9 mouse cellular contexts compared by ENCODE assay signal in genomic region chr11:101602491-101602890, GRCm38 (mm10). TPM values are rescaled to one million over a fixed set of nuclear protein-coding genes. Genes with fewer than 3 reads are reported as not detected.
DNase-seq lines count a peak whose midpoint lies in the region; ATAC-seq and TF ChIP-seq lines count a peak whose summit lies in the region.
"Had no signal": no experiment of that assay in that cellular context is flagged by ENCODE, and none has a peak within 500 bp of the region (broad histone marks: within the 10 kb centered on the region; RNA-seq: fewer than 3 reads in every experiment).

No protein-coding gene starts in this region.

- ATAC-seq in midbrain, embryonic 13.5 days: no peak
- ATAC-seq in lung, embryonic 14.5 days (ENCODE audit: insufficient read depth): no peak

- no peaks in the 10 kb centered on the region for H3K36me3 ChIP-seq in midbrain, embryonic 10.5 days
- H3K36me3 ChIP-seq in midbrain, embryonic 13.5 days: no peaks in the 10 kb centered on the region
- no peaks in the 10 kb centered on the region for H3K36me3 ChIP-seq in lung, embryonic 14.5 days (ENCODE audit: insufficient read depth)
- H3K36me3 ChIP-seq: heart, embryonic 13.5 days had no signal

- H3K9me3 ChIP-seq in midbrain, embryonic 10.5 days (replicated peaks): no peaks in the 10 kb centered on the region
- no peaks in the 10 kb centered on the region for H3K9me3 ChIP-seq in midbrain, embryonic 13.5 days
- no peaks in the 10 kb centered on the region for H3K9me3 ChIP-seq in lung, embryonic 14.5 days (ENCODE audit: low read depth, low read length)
- H3K9me3 ChIP-seq: heart, embryonic 13.5 days had no signal

- H3K9ac ChIP-seq in midbrain, embryonic 13.5 days (replicated peaks): no peak overlapping the region
- H3K9ac ChIP-seq in lung, embryonic 14.5 days: no peak overlapping the region
- H3K9ac ChIP-seq: heart, embryonic 13.5 days had no signal

- peaks cover 5% of the 10 kb centered on the region; the same call in 1 of the 2 replicates for H3K4me1 ChIP-seq in midbrain, embryonic 10.5 days
- no peaks in the 10 kb centered on the region; the same call in 1 of the 2 replicates for H3K4me1 ChIP-seq in midbrain, embryonic 13.5 days (replicated peaks)
- H3K4me1 ChIP-seq in lung, embryonic 14.5 days (ENCODE audit: insufficient read depth): no peaks in the 10 kb centered on the region
- H3K4me1 ChIP-seq: heart, embryonic 13.5 days had no signal

- H3K4me2 ChIP-seq in midbrain, embryonic 13.5 days (replicated peaks): no peak overlapping the region
- no peak overlapping the region for H3K4me2 ChIP-seq in lung, embryonic 14.5 days
- H3K4me2 ChIP-seq: heart, embryonic 13.5 days had no signal

- no peak for TF ChIP-seq CTCF in lung, embryonic 14.5 days (IDR thresholded peaks at IDR 0.05; ENCODE audit: low read depth)

- no peak overlapping the region for H3K27ac ChIP-seq in midbrain, embryonic 10.5 days (replicated peaks)
- no peak overlapping the region for H3K27ac ChIP-seq in midbrain, embryonic 13.5 days
- no peak overlapping the region for H3K27ac ChIP-seq in lung, embryonic 14.5 days (ENCODE audit: low read depth)
- H3K27ac ChIP-seq: heart, embryonic 13.5 days had no signal

- peak; percentile 57 for DNase-seq in midbrain, embryonic 10.5 days (ENCODE audit: low spot score)
- peak; percentile 91 for DNase-seq in ZHBTc4 (ENCODE audit: low read depth, low spot score)
- DNase-seq in forelimb bud, embryonic 11.5 days (ENCODE audit: low read depth, low spot score): peak; percentile 91
- DNase-seq in lung, embryonic 14.5 days: peak; percentile 95
- peak; percentile 66 for DNase-seq in thymus, postnatal 14 days
- DNase-seq in cerebellum, adult 9-10 months: no peak
- no peak for DNase-seq in cerebellum, postnatal 25 days

- no peak overlapping the region for H3K4me3 ChIP-seq in midbrain, embryonic 10.5 days
- H3K4me3 ChIP-seq in midbrain, embryonic 13.5 days (replicated peaks): no peak overlapping the region
- no peak overlapping the region for H3K4me3 ChIP-seq in lung, embryonic 14.5 days (ENCODE audit: low read depth, low read length)
- H3K4me3 ChIP-seq: heart, embryonic 13.5 days had no signal

- H3K27me3 ChIP-seq in midbrain, embryonic 10.5 days (ENCODE audit: low read depth, poor library complexity, severe bottlenecking): 0 out of 2 replicates have a peak, but pooled peaks cover 6% of the 10 kb centered on the region
- 0 out of 2 replicates have a peak, but pooled peaks cover 2% of the 10 kb centered on the region for H3K27me3 ChIP-seq in midbrain, embryonic 13.5 days
- no peaks in the 10 kb centered on the region for H3K27me3 ChIP-seq in lung, embryonic 14.5 days (ENCODE audit: insufficient read depth, low read length)

- WGBS in midbrain, embryonic 10.5 days: 11% methylated on average over 3 of the region's 3 CpGs
- 10% methylated on average over 3 of the region's 3 CpGs for WGBS in midbrain, embryonic 13.5 days
- WGBS in lung, embryonic 14.5 days: 10% methylated on average over 3 of the region's 3 CpGs

RNA-seq across cellular contexts. Expression of gene Gm11634, which starts 3.4 kb away (rescaled TPM):
- polyA plus RNA-seq in midbrain, embryonic 10.5 days (2016; fragmentation: Nextera tagmentation; extraction: Ambion mirVana): 0.22 TPM in 1 of 2 replicates, not detected in the other
- polyA plus RNA-seq in midbrain, embryonic 13.5 days (2015; fragmentation: Nextera tagmentation; extraction: Ambion mirVana): not detected in 2 replicates
- not detected in 2 replicates for polyA plus RNA-seq in lung, embryonic 14.5 days (2014; fragmentation: Nextera tagmentation; extraction: Ambion mirVana)
- polyA plus RNA-seq: heart, embryonic 13.5 days had no signal

RNA-seq across cellular contexts. Expression of gene Tmem106a, which starts 20.4 kb away (rescaled TPM):
- polyA plus RNA-seq in midbrain, embryonic 10.5 days (2016; fragmentation: Nextera tagmentation; extraction: Ambion mirVana): 2.0 and 3.9 TPM in 2 replicates
- polyA plus RNA-seq in midbrain, embryonic 13.5 days (2015; fragmentation: Nextera tagmentation; extraction: Ambion mirVana): 2.1 and 2.7 TPM in 2 replicates
- 3.3 and 5.2 TPM in 2 replicates for polyA plus RNA-seq in lung, embryonic 14.5 days (2014; fragmentation: Nextera tagmentation; extraction: Ambion mirVana)

RNA-seq across cellular contexts. Expression of gene Rdm1, which starts 24.5 kb away (rescaled TPM):
- 35.2 and 39.2 TPM in 2 replicates for polyA plus RNA-seq in midbrain, embryonic 10.5 days (2016; fragmentation: Nextera tagmentation; extraction: Ambion mirVana)
- polyA plus RNA-seq in midbrain, embryonic 13.5 days (2015; fragmentation: Nextera tagmentation; extraction: Ambion mirVana): 21.7 and 24.8 TPM in 2 replicates
- 33.1 and 33.4 TPM in 2 replicates for polyA plus RNA-seq in lung, embryonic 14.5 days (2014; fragmentation: Nextera tagmentation; extraction: Ambion mirVana)

RNA-seq across cellular contexts. Expression of gene Nbr1, which starts 50.5 kb away (rescaled TPM):
- 69.9 and 83.7 TPM in 2 replicates for polyA plus RNA-seq in midbrain, embryonic 10.5 days (2016; fragmentation: Nextera tagmentation; extraction: Ambion mirVana)
- 113 and 116 TPM in 2 replicates for polyA plus RNA-seq in midbrain, embryonic 13.5 days (2015; fragmentation: Nextera tagmentation; extraction: Ambion mirVana)
- 59.2 and 62.4 TPM in 2 replicates for polyA plus RNA-seq in lung, embryonic 14.5 days (2014; fragmentation: Nextera tagmentation; extraction: Ambion mirVana)

RNA-seq across cellular contexts. Expression of gene Brca1, which starts 50.7 kb away (rescaled TPM):
- 21.6 and 23.0 TPM in 2 replicates for polyA plus RNA-seq in midbrain, embryonic 10.5 days (2016; fragmentation: Nextera tagmentation; extraction: Ambion mirVana)
- 4.7 and 5.3 TPM in 2 replicates for polyA plus RNA-seq in midbrain, embryonic 13.5 days (2015; fragmentation: Nextera tagmentation; extraction: Ambion mirVana)
- polyA plus RNA-seq in lung, embryonic 14.5 days (2014; fragmentation: Nextera tagmentation; extraction: Ambion mirVana): 20.9 and 21.0 TPM in 2 replicates

Comparison
In these comparisons a context has a peak if more than half of its experiments do, and no peak if none do; other contexts are left out.
1. DNase-seq: peak in midbrain, embryonic 10.5 days (single experiment), ZHBTc4 (single experiment), forelimb bud, embryonic 11.5 days (single experiment), lung, embryonic 14.5 days (single experiment) and thymus, postnatal 14 days (single experiment); none in cerebellum, adult 9-10 months (single experiment) and cerebellum, postnatal 25 days (0 of 2).